Mouse (Mus musculus): ENCODE measurements around the gene Mrgpra4.

The Mrgpra4 gene

DNA sequence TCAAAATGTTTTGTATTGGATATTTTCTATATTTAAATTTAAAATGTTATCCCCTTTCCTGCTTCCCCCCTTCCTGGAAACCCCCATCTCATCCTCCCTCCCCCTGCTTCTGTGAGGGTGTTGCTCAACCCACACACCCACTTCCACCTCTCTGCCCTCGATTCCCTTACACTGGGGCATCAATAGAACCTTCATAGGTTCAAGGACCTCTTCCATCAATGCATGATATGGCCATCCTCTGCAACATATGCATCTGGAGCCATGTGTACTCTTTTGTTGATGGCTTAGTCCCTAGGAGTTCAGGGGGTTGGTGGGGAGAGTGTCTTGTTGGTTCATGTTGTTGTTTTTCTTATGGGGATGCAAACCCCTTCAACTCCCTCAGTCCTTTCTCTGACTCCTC lies at the start of gene Mrgpra4:
TSS of gene Mrgpra4 (minus strand) at position 101 of the 400 bp plus-strand sequence.
- no peak for DNase-seq (ENCODE audit: extremely low read depth, insufficient read length, low spot score)

DNA sequence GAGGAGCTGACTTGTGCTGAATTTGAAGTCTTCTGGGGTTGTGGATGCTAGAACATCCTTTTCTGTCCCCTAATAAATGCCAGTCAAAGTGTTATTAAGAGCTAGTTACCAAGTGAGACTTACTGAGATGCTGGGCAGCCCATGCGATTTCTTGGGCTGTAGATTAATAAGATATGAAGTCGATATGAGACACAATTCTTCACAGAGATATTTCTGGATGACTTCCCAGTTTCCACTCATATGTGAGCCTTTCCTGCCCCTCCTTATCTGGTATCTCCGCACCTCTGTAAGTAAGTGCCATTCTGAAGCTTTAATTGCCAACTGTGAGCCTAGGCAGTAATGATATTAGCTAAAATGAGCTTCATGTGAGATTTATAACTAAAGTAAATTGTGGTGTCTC lies 45.6 kb upstream of the Mrgpra4 start, which contains the start of gene Mrgprx1:
TSS of gene Mrgprx1 (minus strand) at position 101 of the 400 bp plus-strand sequence.
- no peak for DNase-seq (ENCODE audit: extremely low read depth, insufficient read length, low spot score)

DNA sequence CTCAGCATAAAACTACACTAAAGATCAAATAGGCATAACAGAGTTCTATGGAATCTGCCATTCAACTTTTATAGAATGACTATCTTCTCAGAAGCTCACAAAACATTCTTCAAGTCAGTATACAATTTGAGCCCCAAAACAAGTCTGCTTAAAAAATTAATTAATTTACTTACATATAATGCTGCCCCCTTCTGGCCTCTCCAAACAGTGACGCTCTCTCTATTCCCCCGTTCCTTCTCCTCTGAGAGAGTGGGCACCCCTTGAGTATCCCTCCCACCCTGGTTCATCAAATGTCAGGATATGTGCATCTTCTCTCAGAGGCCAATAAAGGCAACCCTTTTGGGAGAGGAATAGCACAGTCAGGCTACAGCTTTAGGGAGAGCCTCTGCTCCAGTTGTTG lies 36.0 kb upstream of the Mrgpra4 start:
- DNase-seq (ENCODE audit: extremely low read depth, insufficient read length, low spot score): no peak

DNA sequence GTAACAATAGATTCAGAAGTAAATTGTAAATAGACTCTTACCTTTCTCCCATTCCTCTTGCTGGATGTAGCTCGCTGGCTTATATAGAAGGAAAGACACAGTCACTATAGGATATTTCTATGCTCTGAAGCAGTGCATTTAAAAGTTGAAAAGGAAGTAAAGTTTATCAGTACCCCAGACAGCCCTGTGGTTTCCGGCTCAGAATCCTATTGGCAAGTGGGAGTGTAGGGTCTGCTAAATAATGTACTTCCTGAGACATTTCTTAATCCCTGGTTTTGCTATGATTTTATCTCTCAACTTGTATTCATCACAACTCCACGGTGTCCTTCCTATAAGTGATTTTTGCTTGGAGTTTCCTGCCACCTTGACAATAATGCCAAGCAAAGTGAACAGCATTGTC lies 13.8 kb upstream of the Mrgpra4 start:
- DNase-seq (ENCODE audit: extremely low read depth, insufficient read length, low spot score): no peak

DNA sequence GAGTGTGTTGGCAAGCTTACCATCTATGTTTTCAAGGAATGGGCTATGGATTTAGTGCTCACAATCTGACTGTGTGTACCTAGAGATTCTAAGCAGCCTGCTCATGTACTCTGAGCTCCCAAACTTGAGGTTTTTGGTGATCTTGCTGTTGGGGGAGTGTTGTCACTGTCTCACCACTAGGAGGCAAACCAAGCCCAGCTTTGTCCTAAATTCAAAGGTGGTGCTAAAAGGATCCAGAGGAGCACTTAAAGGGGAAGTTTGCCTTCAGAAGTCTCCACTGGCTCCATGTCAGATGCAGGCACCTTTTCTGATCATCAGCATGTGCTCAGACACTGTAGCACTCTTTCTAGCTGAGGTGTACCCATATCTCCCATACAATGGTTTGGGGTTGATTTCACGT lies 4.9 kb upstream of the Mrgpra4 start:
- DNase-seq (ENCODE audit: extremely low read depth, insufficient read length, low spot score): no peak
